Mouse (Mus musculus) telencephalon, adult 2 months (tissue): ENCODE data around the gene Rfx1.

ENCODE experiments used
- DNase-seq: peaks from one replicate; pipeline ENCODE4 v3.0.0-alpha.2; 2011; ENCODE audit warnings: low read depth, low spot score

The Rfx1 gene

GRCm38 (mm10) chr8:84089277-84089676 lies 22.6 kb downstream of the Rfx1 start:
- no peak for DNase-seq

DNA sequence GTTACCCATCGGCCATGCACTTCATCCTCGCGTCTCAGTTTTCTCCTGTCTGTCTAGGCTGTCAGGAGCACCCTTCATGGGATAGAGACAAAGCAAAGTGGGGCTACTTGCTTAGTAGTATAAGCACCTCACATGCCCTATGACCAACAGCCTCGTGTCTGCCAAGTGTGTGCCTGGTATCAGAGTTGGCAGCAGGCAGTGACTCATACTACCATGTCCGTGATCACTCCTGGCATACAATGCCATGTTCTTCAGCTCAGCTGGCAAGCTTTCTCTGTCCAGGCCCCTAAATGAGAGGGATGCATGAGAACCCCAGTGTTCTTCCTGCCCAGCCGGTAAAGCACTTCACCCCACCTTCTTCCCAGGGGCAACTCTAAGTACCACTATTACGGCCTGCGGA lies 24.0 kb downstream of the Rfx1 start:
- no peak for DNase-seq

GRCm38 (mm10) chr8:84096061-84096460 lies 29.4 kb downstream of the Rfx1 start:
- no peak for DNase-seq

- DNase-seq = no peak
Measured at GRCm38 (mm10) chr8:84098376-84098775, 31.7 kb downstream of the Rfx1 start.

GRCm38 (mm10) chr8:84101476-84102270 lies 35.0 kb downstream of the Rfx1 start:
- no peak for DNase-seq

DNA sequence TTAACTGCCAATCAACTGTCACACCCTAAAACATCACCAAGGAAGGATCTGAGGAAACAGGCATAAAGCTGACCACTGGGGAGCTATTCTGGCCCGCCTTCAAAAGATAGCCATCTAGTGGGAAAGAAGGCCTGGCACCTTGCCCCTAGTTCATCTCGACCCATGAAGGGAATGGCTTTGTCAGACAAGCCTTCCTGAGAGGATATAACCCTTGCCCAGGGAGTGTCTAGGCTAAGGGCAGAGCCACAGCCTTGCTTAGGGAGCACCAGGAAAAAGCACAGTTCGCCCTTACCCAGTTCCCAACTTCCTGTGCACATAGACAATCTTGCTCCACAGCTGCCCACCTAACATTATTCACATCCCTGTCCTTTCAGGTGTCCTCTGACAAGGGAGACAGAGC lies 37.0 kb downstream of the Rfx1 start:
- DNase-seq = no peak

DNA sequence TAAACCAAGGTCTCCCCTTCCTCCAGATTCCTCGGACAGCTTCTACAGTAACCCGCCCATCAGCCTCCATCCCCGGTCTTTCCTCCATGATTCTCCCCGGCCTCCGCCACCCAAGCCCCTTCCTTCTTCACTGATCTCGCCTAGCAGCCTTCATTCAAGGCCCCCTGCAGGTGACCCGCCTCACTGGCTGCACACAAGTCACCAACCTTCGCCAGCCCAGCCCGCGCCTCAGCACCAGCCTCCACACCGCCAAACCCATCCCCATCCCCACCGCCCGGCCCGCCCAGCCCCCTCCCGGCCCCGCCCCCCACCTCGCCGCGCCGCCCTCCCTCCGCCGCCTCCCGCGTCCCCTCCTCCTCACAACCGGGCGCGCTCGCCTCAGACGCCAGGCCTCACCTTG lies 37.6 kb downstream of the Rfx1 start:
- DNase-seq = no peak

- DNase-seq = peak; percentile 100
Measured at GRCm38 (mm10) chr8:84104697-84105609, 38.3 kb downstream of the Rfx1 start, which contains the start of gene Dcaf15. Gene Dcaf15 (minus strand): TSS chr8:84104768.

GRCm38 (mm10) chr8:84105676-84106075 lies 39.0 kb downstream of the Rfx1 start:
- no peak for DNase-seq

GRCm38 (mm10) chr8:84106216-84107040 lies 39.8 kb downstream of the Rfx1 start:
- DNase-seq = no peak

GRCm38 (mm10) chr8:84115646-84116045 lies 49.0 kb downstream of the Rfx1 start:
- no peak for DNase-seq

- no peak for DNase-seq
Measured at GRCm38 (mm10) chr8:84122151-84122550, 55.5 kb downstream of the Rfx1 start.

- no peak for DNase-seq
Measured at GRCm38 (mm10) chr8:84125656-84126055, 59.0 kb downstream of the Rfx1 start, which contains the start of gene Podnl1. Gene Podnl1 (plus strand): TSS chr8:84125989.

DNA sequence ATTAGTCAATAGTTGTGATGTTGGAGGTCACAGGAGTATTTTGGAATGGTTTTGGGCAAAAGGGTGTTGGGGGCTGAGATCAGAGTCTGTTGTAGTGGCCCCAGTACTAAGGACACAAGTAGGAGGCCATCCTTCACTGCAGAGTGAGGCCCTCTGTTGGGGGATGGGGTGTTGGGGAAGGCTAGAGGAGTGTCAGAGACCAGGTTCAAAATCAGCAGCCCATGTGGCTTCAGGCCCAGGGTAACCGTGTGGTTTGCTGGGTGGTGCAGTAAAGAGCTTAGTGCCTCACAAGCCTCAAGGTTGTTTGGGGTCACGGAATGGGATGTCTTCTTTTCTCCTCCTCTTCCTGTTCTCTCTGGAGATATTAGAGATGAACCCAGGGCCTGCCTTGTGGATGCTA lies 60.1 kb downstream of the Rfx1 start:
- no peak for DNase-seq

DNA sequence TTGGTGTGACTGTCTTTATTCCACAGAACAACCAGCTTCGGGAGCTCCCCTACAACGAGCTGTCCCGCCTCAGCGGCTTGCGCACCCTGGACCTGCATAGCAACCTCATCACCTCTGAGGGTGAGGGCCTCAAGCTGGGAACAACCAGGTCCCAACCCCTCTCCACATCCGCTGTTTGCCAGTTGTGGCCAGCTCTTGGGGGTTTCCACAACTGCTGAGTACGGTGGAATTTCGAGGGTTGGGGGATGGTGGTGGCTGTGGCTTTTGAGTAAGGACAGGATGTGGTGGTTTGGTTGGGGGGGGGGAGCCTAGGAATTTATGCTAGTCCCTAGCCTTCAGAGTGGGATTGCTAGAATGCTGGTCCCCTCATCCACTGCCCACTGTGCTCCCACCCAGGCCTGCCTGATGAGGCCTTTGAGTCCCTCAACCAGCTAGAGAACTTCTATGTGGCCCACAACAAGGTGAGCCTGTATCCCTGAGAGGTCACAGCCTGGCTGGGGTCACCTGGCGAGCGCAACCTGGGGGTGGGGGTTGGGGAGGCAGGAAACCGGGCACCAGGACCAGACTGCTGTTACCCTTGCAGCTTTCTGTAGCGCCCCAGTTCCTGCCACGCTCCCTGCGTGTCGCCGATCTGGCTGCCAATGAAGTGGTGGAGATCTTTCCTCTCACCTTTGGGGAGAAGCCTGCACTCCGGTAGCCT lies 60.7 kb downstream of the Rfx1 start:
- DNase-seq = no peak

DNA sequence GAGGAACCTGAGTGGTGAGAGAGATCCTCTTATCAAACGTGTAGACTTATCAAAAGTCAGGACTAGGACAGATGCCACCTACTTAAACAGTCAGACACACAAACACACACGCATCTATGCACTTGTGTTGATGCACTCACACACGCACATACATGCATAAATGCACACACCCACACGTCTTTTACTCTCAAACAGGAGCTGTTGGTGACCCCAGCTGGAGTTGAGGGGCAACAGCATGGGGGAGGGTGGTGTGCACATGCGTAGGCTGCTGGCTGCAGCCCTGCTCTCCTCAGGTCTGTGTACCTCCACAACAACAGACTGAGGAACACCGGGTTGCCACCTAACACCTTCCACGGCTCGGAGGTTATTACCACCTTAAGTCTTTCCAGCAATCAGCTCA lies 61.6 kb downstream of the Rfx1 start:
- no peak for DNase-seq

DNA sequence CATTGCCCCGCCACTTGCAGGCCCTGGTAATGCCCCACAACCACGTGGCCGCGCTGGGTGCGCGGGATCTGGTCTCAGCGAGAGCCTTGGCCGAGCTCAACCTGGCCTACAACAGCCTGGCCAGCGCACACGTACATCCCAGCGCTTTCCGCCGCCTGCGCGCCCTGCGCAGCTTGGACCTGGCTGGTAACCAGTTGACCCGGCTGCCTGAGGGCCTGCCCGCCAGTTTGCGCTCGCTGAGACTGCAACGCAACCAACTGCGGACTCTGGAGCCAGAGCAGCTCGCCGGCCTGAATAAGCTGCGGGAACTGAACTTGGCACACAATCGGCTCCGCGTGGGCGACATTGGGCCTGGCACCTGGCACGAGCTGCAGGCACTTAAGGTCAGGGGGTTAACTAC lies 64.2 kb downstream of the Rfx1 start:
- no peak for DNase-seq

DNA sequence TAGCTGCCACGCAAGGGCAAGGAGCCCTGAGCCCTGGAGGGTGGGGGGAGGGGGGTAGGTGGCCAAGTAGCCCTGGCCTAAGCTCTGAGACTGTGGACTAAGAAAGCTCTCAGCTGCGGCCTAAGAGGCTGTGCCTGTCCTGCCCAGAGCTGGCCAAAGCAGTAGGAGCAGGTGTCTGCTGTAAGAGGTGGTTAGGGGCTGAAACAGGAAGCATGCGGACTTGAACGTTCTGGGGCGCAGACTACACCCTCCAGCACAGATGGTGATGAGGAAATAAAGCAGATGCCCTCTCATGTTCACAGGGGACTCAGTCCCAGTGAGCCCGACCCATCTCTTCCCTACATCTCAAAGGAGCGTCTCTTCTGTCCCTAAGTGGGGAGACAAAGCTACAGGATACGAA lies 65.6 kb downstream of the Rfx1 start:
- no peak for DNase-seq

- DNase-seq = no peak
Measured at GRCm38 (mm10) chr8:84137848-84138247, 71.2 kb downstream of the Rfx1 start.

DNA sequence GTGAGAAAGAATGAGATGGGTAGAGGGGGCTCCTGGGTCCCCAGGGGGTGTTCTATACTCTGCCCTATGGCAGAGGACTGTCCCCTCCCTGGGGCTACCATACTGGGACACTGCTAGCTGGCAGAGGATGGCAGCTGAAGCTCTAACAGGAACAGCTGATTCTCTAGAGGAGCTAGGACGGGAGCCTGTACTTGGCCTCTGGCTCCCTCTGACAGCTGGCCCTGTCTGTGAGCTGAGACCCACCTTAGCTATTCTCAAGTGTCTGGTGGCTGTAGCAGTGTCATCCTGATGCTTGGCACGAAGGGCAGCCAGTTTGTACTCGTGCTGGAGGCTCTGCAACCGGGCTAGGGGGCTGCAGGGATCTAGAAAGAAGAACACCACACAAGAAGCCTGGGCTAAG lies 74.2 kb downstream of the Rfx1 start:
- DNase-seq = no peak

DNA sequence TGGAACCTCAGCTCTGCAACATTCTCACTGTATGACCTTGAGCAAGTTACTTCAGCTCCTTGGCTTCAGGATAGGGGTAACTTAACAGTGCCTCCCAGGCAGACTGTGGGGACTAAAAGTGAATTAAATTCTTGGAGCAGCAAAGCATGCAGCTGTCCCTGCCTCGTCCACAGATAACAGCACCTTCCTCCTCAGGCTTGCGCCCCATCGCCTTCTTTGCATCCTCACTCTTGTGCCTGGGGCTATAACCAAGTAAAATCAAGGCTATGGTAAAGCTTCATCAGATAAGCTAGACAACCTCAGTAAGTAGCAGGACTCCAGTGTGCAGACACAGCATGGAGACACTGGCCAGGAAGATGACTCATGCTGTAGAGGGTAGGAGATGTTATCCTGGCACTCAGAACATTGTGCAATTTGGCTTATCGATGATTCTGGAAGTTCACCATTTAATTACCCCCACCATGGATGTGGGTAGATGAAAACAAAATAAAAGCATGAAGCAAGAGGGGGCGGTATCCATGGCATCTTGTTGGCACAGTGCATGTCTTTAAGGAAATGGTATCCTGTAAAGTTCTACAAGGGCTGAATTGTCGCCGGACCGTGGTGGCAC lies 78.1 kb downstream of the Rfx1 start:
- no peak for DNase-seq
